Mouse (Mus musculus): Measurements from ENCODE around the gene Egfr. TPM values are rescaled to one million over a fixed set of nuclear protein-coding genes. Genes with fewer than 3 reads are reported as not detected.

Egfr gene
- polyA plus RNA-seq, 1 experiment from 2014 or later = 4.3 TPM

DNA sequence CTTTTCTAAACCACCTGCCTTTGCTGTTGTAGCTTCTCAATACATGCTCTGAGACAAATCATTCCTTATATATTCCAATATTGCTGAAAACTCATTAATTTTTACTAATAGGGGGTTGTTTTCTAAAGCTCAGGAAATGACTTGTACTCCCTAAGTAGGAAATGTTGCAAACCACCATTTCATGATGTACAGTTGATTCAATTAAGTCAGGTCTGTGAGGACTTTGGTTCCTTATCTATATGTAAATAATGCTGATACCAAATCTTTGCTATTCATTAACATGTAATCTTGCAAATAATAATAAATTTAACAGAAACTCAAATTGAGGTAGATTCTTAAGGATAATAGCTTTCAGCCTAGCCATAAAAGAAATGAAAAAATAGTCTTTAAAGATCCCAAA, 136.1 kb downstream of the Egfr start:
- Histone ChIP-seq H3K4me1 (replicated peaks; ENCODE audit: control insufficient read depth, insufficient read depth, low read length) (no peaks in the 10 kb centered on the region), H3K36me3 (ENCODE audit: control insufficient read depth, insufficient read depth, low read length) (no peaks in the 10 kb centered on the region), H3K27me3 (ENCODE audit: control insufficient read depth, insufficient read depth, low read length) (no peaks in the 10 kb centered on the region), H3K9me3 (ENCODE audit: control insufficient read depth, low read length) (no peaks in the 10 kb centered on the region), H3K27ac (ENCODE audit: low read depth, low read length) (no peak overlapping the region), H3K9ac (ENCODE audit: low read length) (no peak overlapping the region), H3K4me2 (ENCODE audit: low read depth, low read length, severe bottlenecking) (no peak overlapping the region), H3K4me3 (ENCODE audit: low read depth, low read length) (no peak overlapping the region)
- no peak for ATAC-seq (replicated peaks; ENCODE audit: low FRiP score)
- DNase-seq (ENCODE audit: low spot score) = no peak

DNA sequence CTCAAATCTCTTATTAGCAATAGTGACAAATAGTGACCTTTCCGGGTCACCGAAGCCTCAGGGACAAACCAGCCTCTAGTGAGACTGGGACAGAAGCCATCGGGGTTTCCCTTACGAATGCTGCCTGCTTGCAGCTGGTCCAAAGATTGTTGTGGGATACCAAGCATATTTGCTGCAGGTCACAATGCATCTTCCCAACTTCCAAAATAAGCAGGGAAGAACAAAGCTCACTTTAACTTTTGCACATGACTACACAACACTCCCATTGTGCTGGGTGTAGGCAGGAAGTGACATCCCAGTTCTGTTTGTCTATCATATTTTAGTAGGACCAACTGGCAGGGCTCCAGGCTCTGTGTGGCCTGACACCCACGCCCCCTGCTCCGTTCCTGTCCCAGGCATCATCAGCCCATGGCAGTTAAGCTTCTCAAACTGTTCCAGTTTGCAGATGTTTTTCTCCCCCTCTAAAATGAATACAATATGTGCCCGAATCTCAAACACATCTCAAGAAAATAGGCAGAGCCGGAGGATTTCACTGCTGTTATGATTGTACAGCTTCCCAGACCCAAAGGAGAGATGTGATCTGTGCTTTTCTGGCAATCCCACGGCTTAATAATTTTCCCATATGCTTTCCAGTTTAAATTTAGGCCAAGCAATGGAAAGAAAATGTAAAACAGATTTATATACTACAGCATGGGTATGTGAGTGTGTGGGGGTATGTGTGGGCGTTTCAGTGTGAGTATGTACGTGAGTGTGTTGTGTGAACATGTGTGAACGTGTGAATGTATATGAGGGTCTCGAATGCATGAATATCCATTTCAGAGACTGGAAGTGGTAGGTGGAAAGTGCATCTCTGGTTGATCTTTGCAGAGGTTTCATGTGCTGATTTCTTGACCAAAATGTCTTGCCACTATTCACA, 143.7 kb downstream of the Egfr start:
- WGBS = 79% methylated on average over 13 of the region's 13 CpGs
- Histone ChIP-seq H3K4me3 (ENCODE audit: low read depth, low read length) (no peak overlapping the region), H3K36me3 (ENCODE audit: control insufficient read depth, insufficient read depth, low read length) (no peaks in the 10 kb centered on the region), H3K4me2 (ENCODE audit: low read depth, low read length, severe bottlenecking) (no peak overlapping the region), H3K27me3 (ENCODE audit: control insufficient read depth, insufficient read depth, low read length) (no peaks in the 10 kb centered on the region), H3K9ac (ENCODE audit: low read length) (no peak overlapping the region), H3K27ac (ENCODE audit: low read depth, low read length) (no peak overlapping the region), H3K4me1 (replicated peaks; ENCODE audit: control insufficient read depth, insufficient read depth, low read length) (no peaks in the 10 kb centered on the region), H3K9me3 (ENCODE audit: control insufficient read depth, low read length) (no peaks in the 10 kb centered on the region)
- DNase-seq (ENCODE audit: low spot score) (no peak), ATAC-seq (replicated peaks; ENCODE audit: low FRiP score) (no peak)

DNA sequence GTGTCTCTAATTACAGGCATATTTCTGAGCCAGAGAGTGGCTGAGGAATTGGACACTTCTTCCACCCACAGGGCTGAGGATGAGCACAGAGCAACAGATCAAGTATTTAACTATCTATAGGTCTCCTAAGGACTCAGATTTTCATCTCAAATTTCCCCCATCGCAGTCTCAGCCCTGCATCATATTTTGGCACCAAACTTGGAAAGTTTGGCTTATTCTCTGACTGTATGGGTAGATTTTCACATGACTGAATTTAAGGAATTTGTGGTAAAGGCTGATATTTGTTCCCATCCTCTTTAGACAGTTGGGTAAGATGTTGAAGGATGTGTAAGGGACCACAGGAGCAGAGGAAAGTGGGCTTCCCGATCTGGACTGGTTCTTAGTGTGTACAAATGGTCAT, 145.7 kb downstream of the Egfr start:
- no peak overlapping the region for H3K4me3 ChIP-seq (ENCODE audit: low read depth, low read length)
- H3K27ac ChIP-seq (ENCODE audit: low read depth, low read length) = no peak overlapping the region
- no peak for ATAC-seq (replicated peaks; ENCODE audit: low FRiP score)
- no peaks in the 10 kb centered on the region for H3K27me3 ChIP-seq (ENCODE audit: control insufficient read depth, insufficient read depth, low read length)
- H3K4me1 ChIP-seq (replicated peaks; ENCODE audit: control insufficient read depth, insufficient read depth, low read length) = no peaks in the 10 kb centered on the region
- WGBS = 95% methylated on average over 2 of the region's 2 CpGs
- DNase-seq (ENCODE audit: low spot score) = no peak
- H3K9ac ChIP-seq (ENCODE audit: low read length) = no peak overlapping the region
- no peaks in the 10 kb centered on the region for H3K36me3 ChIP-seq (ENCODE audit: control insufficient read depth, insufficient read depth, low read length)
- no peaks in the 10 kb centered on the region for H3K9me3 ChIP-seq (ENCODE audit: control insufficient read depth, low read length)
- H3K4me2 ChIP-seq (ENCODE audit: low read depth, low read length, severe bottlenecking) = no peak overlapping the region

DNA sequence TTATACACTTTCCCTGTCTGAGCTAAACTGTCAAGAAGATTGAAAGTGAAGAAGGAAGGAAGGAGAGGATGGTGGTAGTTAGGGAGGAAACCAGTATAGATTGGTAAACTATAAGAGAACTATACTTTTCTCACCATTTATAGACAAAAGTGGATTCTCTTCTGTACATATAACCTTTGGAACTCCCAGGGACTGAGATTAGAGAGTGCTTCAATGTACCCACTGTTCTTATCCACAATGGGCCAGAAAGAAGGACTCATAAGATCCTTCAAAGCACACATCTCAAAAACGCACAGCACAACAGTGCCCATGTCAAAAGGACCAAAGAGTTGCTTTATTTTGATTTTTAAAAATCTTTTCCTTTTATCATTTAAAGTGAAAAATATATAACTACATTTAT, 148.2 kb downstream of the Egfr start:
- no peak overlapping the region for H3K4me3 ChIP-seq (ENCODE audit: low read depth, low read length)
- ATAC-seq (replicated peaks; ENCODE audit: low FRiP score) = no peak
- H3K9ac ChIP-seq (ENCODE audit: low read length) = no peak overlapping the region
- 89% methylated on average over 1 of the region's 1 CpGs for WGBS
- H3K27me3 ChIP-seq (ENCODE audit: control insufficient read depth, insufficient read depth, low read length) = no peaks in the 10 kb centered on the region
- no peaks in the 10 kb centered on the region for H3K9me3 ChIP-seq (ENCODE audit: control insufficient read depth, low read length)
- no peaks in the 10 kb centered on the region for H3K4me1 ChIP-seq (replicated peaks; ENCODE audit: control insufficient read depth, insufficient read depth, low read length)
- H3K4me2 ChIP-seq (ENCODE audit: low read depth, low read length, severe bottlenecking) = no peak overlapping the region
- DNase-seq (ENCODE audit: low spot score) = no peak
- H3K27ac ChIP-seq (ENCODE audit: low read depth, low read length) = no peak overlapping the region
- H3K36me3 ChIP-seq (ENCODE audit: control insufficient read depth, insufficient read depth, low read length) = no peaks in the 10 kb centered on the region

DNA sequence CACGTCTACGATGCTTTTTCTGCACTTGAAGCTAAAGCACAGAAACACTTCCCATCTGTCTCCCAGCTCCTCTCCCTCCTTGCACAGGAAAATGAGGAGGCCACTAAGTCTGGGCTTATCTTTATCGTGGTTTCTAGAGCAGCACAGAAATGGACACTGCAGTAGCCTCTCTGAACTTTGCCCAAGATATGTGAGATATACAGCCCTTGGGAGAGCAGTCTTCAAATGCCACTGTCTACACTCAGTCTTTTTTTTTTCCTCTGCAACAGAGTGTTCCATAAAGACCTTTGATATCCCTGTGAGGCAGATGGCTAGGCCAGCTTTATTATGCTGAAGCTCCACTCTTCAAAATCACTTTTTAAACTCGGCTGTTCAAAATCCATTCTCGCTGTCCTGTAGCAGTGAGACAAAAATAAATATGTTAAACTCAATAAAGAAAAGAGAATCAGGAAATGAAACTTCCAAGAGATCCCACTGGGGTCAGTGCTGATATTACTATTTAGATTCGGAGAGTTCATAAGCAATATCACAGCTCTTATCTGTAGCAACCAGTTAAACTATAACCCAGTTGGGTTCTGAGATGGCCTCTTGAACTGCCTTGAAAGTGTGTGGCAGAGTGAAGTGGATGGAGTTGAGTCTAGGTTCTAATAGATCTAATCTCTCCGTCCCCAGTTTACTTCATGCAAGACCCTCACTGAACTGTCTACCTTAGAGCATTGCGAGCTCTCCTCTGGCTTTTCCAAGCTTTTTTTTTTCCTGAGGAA, 148.8 kb downstream of the Egfr start:
- 94% methylated on average over 8 of the region's 8 CpGs for WGBS
- no peak for ATAC-seq (replicated peaks; ENCODE audit: low FRiP score)
- Histone ChIP-seq H3K27me3 (ENCODE audit: control insufficient read depth, insufficient read depth, low read length) (no peaks in the 10 kb centered on the region), H3K36me3 (ENCODE audit: control insufficient read depth, insufficient read depth, low read length) (no peaks in the 10 kb centered on the region), H3K9me3 (ENCODE audit: control insufficient read depth, low read length) (no peaks in the 10 kb centered on the region), H3K27ac (ENCODE audit: low read depth, low read length) (no peak overlapping the region), H3K4me3 (ENCODE audit: low read depth, low read length) (no peak overlapping the region), H3K9ac (ENCODE audit: low read length) (no peak overlapping the region), H3K4me1 (replicated peaks; ENCODE audit: control insufficient read depth, insufficient read depth, low read length) (no peaks in the 10 kb centered on the region), H3K4me2 (ENCODE audit: low read depth, low read length, severe bottlenecking) (no peak overlapping the region)
- no peak for DNase-seq (ENCODE audit: low spot score)

DNA sequence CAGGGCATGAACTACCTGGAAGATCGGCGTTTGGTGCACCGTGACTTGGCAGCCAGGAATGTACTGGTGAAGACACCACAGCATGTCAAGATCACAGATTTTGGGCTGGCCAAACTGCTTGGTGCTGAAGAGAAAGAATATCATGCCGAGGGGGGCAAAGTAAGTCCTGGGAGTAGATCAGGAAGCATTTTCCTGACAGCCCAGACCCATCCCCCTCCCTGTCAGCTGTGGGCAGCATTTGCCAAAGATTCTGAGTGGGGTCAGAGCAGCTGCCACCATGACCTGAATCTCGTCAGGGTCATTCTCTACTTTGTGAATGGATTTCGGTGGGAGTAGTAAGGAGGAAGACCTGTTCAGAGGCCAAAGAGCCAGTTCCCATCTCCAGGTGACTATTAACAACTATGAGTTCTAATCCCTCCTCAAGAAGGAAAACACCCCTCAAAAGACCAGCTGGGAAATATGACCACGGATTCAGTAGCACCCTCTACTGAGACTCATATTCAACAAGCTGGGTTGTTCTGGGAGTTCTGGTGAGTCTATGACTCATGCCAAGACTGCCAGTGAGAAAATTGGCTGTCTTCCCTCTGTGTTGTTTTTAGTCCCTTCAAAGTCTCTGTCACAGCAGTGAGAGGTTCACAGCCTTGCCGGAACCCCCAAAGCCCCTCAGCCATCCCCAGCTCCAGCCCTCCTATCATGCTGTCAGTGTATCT, 152.5 kb downstream of the Egfr start:
- H3K27ac ChIP-seq (ENCODE audit: low read depth, low read length) = no peak overlapping the region
- ATAC-seq (replicated peaks; ENCODE audit: low FRiP score) = no peak
- H3K4me2 ChIP-seq (ENCODE audit: low read depth, low read length, severe bottlenecking) = no peak overlapping the region
- no peak overlapping the region for H3K9ac ChIP-seq (ENCODE audit: low read length)
- no peaks in the 10 kb centered on the region for H3K4me1 ChIP-seq (replicated peaks; ENCODE audit: control insufficient read depth, insufficient read depth, low read length)
- WGBS = 78% methylated on average over 8 of the region's 8 CpGs
- H3K27me3 ChIP-seq (ENCODE audit: control insufficient read depth, insufficient read depth, low read length) = no peaks in the 10 kb centered on the region
- no peaks in the 10 kb centered on the region for H3K9me3 ChIP-seq (ENCODE audit: control insufficient read depth, low read length)
- H3K4me3 ChIP-seq (ENCODE audit: low read depth, low read length) = no peak overlapping the region
- DNase-seq (ENCODE audit: low spot score) = no peak
- H3K36me3 ChIP-seq (ENCODE audit: control insufficient read depth, insufficient read depth, low read length) = no peaks in the 10 kb centered on the region

DNA sequence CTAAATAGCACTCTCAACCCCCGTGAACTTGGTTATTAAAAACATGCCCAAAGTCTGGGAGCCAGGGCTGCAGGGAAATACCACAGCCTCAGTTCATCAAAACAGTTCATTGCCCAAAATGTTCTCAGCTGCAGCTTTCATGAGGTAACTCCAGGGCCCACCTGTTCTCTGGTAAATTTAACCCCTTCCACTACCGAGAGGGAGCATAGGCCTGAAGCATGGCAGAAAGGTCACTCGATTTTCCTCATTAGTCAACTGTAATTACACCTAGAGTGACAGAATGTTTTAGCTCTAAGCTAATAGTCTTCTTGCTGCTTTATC, 153.0 kb downstream of the Egfr start:
- WGBS = 75% methylated on average over 3 of the region's 3 CpGs
- Histone ChIP-seq H3K9ac (ENCODE audit: low read length) (no peak overlapping the region), H3K4me2 (ENCODE audit: low read depth, low read length, severe bottlenecking) (no peak overlapping the region), H3K36me3 (ENCODE audit: control insufficient read depth, insufficient read depth, low read length) (no peaks in the 10 kb centered on the region), H3K9me3 (ENCODE audit: control insufficient read depth, low read length) (no peaks in the 10 kb centered on the region), H3K4me3 (ENCODE audit: low read depth, low read length) (no peak overlapping the region), H3K27me3 (ENCODE audit: control insufficient read depth, insufficient read depth, low read length) (no peaks in the 10 kb centered on the region), H3K27ac (ENCODE audit: low read depth, low read length) (no peak overlapping the region), H3K4me1 (replicated peaks; ENCODE audit: control insufficient read depth, insufficient read depth, low read length) (no peaks in the 10 kb centered on the region)
- ATAC-seq (replicated peaks; ENCODE audit: low FRiP score) (no peak), DNase-seq (ENCODE audit: low spot score) (no peak)

DNA sequence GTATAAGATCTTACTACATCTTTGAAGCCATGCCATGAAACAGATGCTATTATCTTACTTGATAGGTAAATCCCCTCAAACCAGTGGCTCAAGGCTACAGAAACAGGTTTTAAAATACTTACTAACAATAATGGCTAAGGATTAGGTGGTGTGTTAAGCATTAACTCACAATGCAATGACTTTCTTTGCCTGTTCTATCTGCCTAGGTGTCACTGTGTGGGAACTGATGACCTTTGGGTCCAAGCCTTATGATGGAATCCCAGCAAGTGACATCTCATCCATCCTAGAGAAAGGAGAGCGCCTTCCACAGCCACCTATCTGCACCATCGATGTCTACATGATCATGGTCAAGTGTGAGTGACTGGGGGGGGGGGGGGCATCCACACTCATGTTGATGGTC, 154.5 kb downstream of the Egfr start:
- 86% methylated on average over 2 of the region's 2 CpGs for WGBS
- H3K9ac ChIP-seq (ENCODE audit: low read length) = no peak overlapping the region
- H3K4me2 ChIP-seq (ENCODE audit: low read depth, low read length, severe bottlenecking) = no peak overlapping the region
- no peaks in the 10 kb centered on the region for H3K36me3 ChIP-seq (ENCODE audit: control insufficient read depth, insufficient read depth, low read length)
- no peaks in the 10 kb centered on the region for H3K27me3 ChIP-seq (ENCODE audit: control insufficient read depth, insufficient read depth, low read length)
- no peak overlapping the region for H3K4me3 ChIP-seq (ENCODE audit: low read depth, low read length)
- ATAC-seq (replicated peaks; ENCODE audit: low FRiP score) = no peak
- H3K27ac ChIP-seq (ENCODE audit: low read depth, low read length) = no peak overlapping the region
- no peak for DNase-seq (ENCODE audit: low spot score)
- H3K4me1 ChIP-seq (replicated peaks; ENCODE audit: control insufficient read depth, insufficient read depth, low read length) = no peaks in the 10 kb centered on the region
- no peaks in the 10 kb centered on the region for H3K9me3 ChIP-seq (ENCODE audit: control insufficient read depth, low read length)

Data from forebrain, embryonic 11.5 days (tissue).